Mouse (Mus musculus) embryonic fibroblast, embryonic 13.5 days (primary cell): ENCODE results near the gene Dcaf11.

Experiments used
- CTCF ChIP-seq: IDR thresholded peaks from 2 replicates; pipeline ENCODE4 v1.5.1; 2011; ENCODE audit warnings: mild to moderate bottlenecking, control low read depth, low read length, moderate library complexity, borderline replicate concordance; ENCODE audit not compliant: insufficient read depth
- POLR2A ChIP-seq: IDR thresholded peaks from 2 replicates; pipeline ENCODE4 v1.6.1; 2011; ENCODE audit warnings: low read depth, mild to moderate bottlenecking, control low read depth, low read length, moderate library complexity

- TF ChIP-seq CTCF, result no peak
- TF ChIP-seq POLR2A, result no peak
Observed at GRCm38 (mm10) chr14:55613346-55613745, 53.5 kb downstream of the Dcaf11 start.
